Mouse (Mus musculus) stomach, postnatal 0 days (tissue): ENCODE data around the gene Eya4.

ENCODE experiments used
- CTCF ChIP-seq: IDR thresholded peaks from 2 replicates; pipeline ENCODE4 v1.5.1; 2016; ENCODE audit warnings: antibody characterized with exemption, low read depth, mild to moderate bottlenecking, moderate library complexity
- EP300 ChIP-seq: optimal IDR thresholded peaks from 2 replicates; pipeline ENCODE3; 2016; ENCODE audit warnings: antibody characterized with exemption

GRCm38 (mm10) chr10:23270502-23270901 is 80.1 kb downstream of the Eya4 start:
- no peak for TF ChIP-seq CTCF
- no peak for TF ChIP-seq EP300
